Mouse (Mus musculus) embryonic facial prominence, embryonic 15.5 days (tissue): ENCODE results near the gene Wrnip1. TPM values are rescaled to one million over a fixed set of nuclear protein-coding genes. Genes with fewer than 3 reads are reported as not detected.
A peak's percentile ranks its signal among the peaks of the same experiment; 100 is the strongest.

Experiments
- ATAC-seq: fragments of 200-750 bp; cut with Nextera tagmentation; 2 replicates; pipeline ENCODE4 v1.8.0; 2017; ENCODE audit warnings: low read depth, moderate TSS enrichment; ENCODE audit not compliant: insufficient number of reproducible peaks, low FRiP score, low TSS enrichment
- H3K27ac ChIP-seq: fragments of 300-500 bp; sonication (generic); replicated peaks from 2 replicates; pipeline ENCODE4 v1.5.1; 2015; ENCODE audit warnings: mild to moderate bottlenecking, inconsistent platforms
- H3K27me3 ChIP-seq: fragments of 300-500 bp; sonication (generic); 2 replicates; pipeline ENCODE4 v1.6.1; 2015; ENCODE audit warnings: inconsistent platforms
- H3K36me3 ChIP-seq: fragments of 300-500 bp; sonication (generic); 2 replicates; pipeline ENCODE4 v1.6.1; 2015; ENCODE audit warnings: mild to moderate bottlenecking, inconsistent platforms
- H3K4me1 ChIP-seq: fragments of 300-500 bp; sonication (generic); 2 replicates; pipeline ENCODE4 v1.6.1; 2015; ENCODE audit warnings: inconsistent platforms
- H3K4me2 ChIP-seq: fragments of 300-500 bp; sonication (generic); replicated peaks from 2 replicates; pipeline ENCODE4 v1.6.1; 2015; ENCODE audit warnings: mild to moderate bottlenecking, inconsistent platforms
- H3K4me3 ChIP-seq: fragments of 300-500 bp; sonication (generic); replicated peaks from 2 replicates; pipeline ENCODE4 v1.5.1; 2015; ENCODE audit warnings: mild to moderate bottlenecking, inconsistent platforms
- H3K9ac ChIP-seq: fragments of 300-500 bp; sonication (generic); 2 replicates; pipeline ENCODE4 v1.6.1; 2015; ENCODE audit warnings: inconsistent platforms
- H3K9me3 ChIP-seq: fragments of 300-500 bp; sonication (generic); replicated peaks from 2 replicates; pipeline ENCODE4 v1.6.1; 2016; ENCODE audit warnings: inconsistent platforms
- WGBS: fragments of 180-500 bp; shearing (Covaris S2); methylation state at CpG from one replicate; pipeline ENCODE4 v1.1.7; 2015; 5-methylcytosine and 5-hydroxymethylcytosine counted together
- polyA plus RNA-seq: library from polyadenylated mRNA; unstranded; fragments of >200 nt; fragmentation: Nextera tagmentation; extraction: Ambion mirVana; gene quantifications from 2 replicates; pipeline ENCODE4 v1.2.1, GENCODE M21; 2015

The Wrnip1 gene
- 31.6 and 39.4 TPM in 2 replicates for polyA plus RNA-seq

DNA sequence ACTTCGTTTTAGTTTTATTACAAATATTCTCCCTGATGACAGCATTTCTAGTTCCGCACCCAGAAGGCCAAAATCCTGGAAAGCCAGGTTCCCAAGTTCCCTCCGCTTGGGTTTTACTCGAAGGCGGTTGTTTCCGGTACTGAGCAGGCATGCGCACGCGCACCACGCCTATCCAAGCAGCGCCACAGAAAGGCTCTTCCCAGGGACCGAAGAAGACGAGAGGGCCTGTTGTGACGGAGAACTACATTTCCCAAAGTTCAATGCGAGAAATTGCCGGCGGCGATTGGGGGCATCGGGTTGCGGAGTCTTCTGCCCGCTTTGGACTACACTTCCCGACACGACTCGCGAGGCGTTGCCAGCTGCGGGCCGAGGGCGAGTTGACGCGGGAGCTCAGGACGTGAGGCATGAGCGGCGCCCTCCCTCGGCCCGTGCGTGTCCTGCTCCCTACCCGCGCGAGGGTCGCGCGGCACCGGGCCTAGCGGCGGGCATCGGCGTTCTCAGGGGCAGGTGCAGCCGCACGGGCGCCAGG, at the start of gene Wrnip1:
TSS of gene Wrnip1 (plus strand) at position 346 of the 529 bp plus-strand sequence.
- Histone ChIP-seq H3K4me1 (peaks cover 21% of the 10 kb centered on the region), H3K9me3 (no peaks in the 10 kb centered on the region), H3K27me3 (no peaks in the 10 kb centered on the region), H3K4me3 (peak within 1 kb of the TSS; percentile 68), H3K27ac (peak within 1 kb of the TSS; percentile 86), H3K9ac (peak within 1 kb of the TSS; percentile 77), H3K36me3 (peaks cover 5% of the 10 kb centered on the region), H3K4me2 (peak within 1 kb of the TSS; percentile 71)
- WGBS, result under 1% methylated on average over 51 of the region's 51 CpGs
- peak; percentile 97 for ATAC-seq

DNA sequence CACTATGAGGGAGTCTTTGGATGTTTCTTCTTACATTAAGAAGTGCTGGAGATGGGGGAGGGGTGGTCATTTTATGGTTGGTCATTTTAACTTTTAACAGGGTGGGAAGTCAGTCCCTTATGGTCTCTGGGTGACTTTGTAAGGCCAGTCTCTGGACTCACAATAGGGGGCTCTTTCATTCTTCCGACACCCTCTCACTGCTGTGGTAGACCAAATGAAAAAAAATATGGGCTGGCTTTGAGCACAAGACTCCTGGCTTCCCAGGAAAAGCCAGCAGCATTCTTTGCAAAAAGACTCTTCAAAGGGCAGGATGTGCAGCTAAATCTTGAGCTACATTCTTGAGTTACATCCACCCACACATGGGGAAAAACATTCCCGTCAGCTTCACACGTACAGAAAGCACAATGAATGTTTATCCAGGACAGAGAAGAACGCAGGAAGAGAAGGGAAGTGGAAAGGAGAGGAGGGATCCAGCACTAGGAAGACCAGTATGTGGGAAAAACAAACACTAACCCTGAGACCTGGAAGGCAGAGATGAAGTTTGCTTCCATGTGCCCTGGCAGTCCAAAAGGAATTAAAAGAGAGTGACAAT, 49.7 kb upstream of the Wrnip1 start:
- H3K27ac ChIP-seq, result no peak overlapping the region
- no peak for ATAC-seq

DNA sequence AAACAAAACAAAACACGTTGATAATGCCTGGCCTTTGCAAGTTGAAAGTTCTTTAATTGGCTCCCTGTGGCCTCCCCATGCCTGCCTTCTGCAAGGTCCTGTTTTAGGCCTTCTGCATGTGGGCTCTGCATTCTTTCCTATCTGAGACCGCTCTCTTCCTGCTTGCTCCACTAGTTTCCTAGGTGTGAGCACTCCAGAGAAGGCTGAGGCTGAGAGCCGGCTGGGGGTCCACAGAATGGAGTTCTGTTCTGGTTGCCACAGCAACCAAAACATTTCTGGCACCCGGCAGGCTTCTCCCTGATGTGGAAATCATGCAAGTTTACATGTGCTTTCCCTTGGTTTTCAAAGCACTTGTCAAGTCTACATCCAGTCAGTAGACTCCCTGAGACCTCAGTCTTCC, 42.8 kb upstream of the Wrnip1 start:
- H3K4me2 ChIP-seq, result no peak overlapping the region
- H3K4me3 ChIP-seq, result no peak overlapping the region
- H3K36me3 ChIP-seq, result no peaks in the 10 kb centered on the region
- no peaks in the 10 kb centered on the region for H3K27me3 ChIP-seq
- H3K9me3 ChIP-seq, result no peaks in the 10 kb centered on the region
- H3K4me1 ChIP-seq, result no peaks in the 10 kb centered on the region
- no peak for ATAC-seq
- H3K27ac ChIP-seq, result no peak overlapping the region
- no peak overlapping the region for H3K9ac ChIP-seq
- WGBS, result 29% methylated on average over 4 of the region's 4 CpGs

More for the DNA sequence above, 49.7 kb upstream of the Wrnip1 start:
- no peak overlapping the region for H3K9ac ChIP-seq
- 13% methylated on average over 4 of the region's 4 CpGs for WGBS
- no peak overlapping the region for H3K4me2 ChIP-seq
- H3K27me3 ChIP-seq, result no peaks in the 10 kb centered on the region
- H3K9me3 ChIP-seq, result no peaks in the 10 kb centered on the region
- H3K4me3 ChIP-seq, result no peak overlapping the region
- H3K36me3 ChIP-seq, result no peaks in the 10 kb centered on the region
- no peaks in the 10 kb centered on the region for H3K4me1 ChIP-seq

DNA sequence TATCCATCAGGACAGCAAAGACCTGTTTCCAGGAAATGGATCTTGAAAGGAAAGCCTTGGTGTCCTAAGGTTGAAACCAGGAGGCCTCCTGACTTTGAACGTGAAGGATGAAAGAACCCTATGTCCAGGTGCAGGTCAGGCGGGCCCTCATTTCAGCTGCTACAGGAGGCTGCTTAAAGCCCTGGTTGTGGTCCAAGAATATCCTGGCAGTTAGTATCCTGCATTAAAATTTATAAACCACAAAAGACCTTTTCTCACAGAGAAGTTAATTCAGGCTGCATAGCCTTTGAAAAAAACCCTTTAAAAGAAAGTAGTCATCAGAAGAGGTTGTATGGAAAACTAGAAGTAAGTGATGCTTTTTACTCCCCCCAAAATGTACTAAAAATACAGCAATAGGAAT, 41.0 kb upstream of the Wrnip1 start:
- 73% methylated on average over 2 of the region's 2 CpGs for WGBS
- H3K4me3 ChIP-seq, result no peak overlapping the region
- H3K9ac ChIP-seq, result no peak overlapping the region
- H3K36me3 ChIP-seq, result no peaks in the 10 kb centered on the region
- H3K4me2 ChIP-seq, result no peak overlapping the region
- ATAC-seq, result no peak
- H3K27ac ChIP-seq, result no peak overlapping the region
- H3K9me3 ChIP-seq, result no peaks in the 10 kb centered on the region
- no peaks in the 10 kb centered on the region for H3K27me3 ChIP-seq
- H3K4me1 ChIP-seq, result no peaks in the 10 kb centered on the region

DNA sequence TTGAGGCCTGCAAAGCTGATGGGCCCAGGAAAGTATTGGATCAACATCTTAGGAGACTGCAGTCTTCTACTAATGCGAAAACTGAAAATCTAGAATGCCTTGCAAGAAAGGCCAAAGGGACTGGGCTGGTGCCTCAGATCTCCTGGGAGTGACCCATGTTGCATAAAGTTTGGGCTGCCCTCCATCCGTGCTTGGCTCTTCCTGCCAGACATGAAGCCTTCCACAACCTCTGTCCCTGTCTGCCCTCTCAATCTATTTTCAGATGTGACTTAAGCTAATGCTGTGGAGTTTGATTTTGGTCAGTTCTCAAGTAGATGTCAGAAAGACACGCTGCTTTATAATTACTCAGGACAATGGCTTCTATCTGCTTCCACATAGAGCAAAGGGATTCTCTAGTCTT, 38.7 kb upstream of the Wrnip1 start:
- Histone ChIP-seq H3K9me3 (no peaks in the 10 kb centered on the region), H3K36me3 (no peaks in the 10 kb centered on the region), H3K27ac (no peak overlapping the region), H3K4me3 (no peak overlapping the region), H3K9ac (no peak overlapping the region), H3K27me3 (no peaks in the 10 kb centered on the region), H3K4me2 (no peak overlapping the region), H3K4me1 (no peaks in the 10 kb centered on the region)
- no peak for ATAC-seq
- 75% methylated on average over 3 of the region's 3 CpGs for WGBS

DNA sequence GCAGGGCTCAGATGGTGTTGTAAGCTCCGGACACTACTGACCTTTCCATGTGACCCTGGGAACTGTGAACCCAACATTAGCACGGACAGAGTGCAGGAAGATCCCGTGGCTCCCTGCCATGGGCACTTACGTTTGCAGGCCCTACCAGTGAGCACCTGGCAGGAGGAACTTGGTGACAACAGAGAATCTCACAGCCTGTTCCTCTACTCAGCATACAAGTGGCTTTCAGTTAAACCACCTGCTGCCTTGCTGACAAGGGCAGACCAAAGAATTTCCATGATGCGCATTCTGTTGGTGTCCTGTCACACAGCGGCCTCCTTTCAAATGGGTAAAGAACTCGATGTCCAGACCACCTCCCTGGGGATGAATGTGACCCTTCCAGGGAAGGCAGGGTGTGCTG, 37.4 kb upstream of the Wrnip1 start:
- H3K4me2 ChIP-seq, result no peak overlapping the region
- H3K27me3 ChIP-seq, result no peaks in the 10 kb centered on the region
- no peaks in the 10 kb centered on the region for H3K4me1 ChIP-seq
- H3K9ac ChIP-seq, result no peak overlapping the region
- H3K27ac ChIP-seq, result no peak overlapping the region
- no peaks in the 10 kb centered on the region for H3K36me3 ChIP-seq
- 37% methylated on average over 7 of the region's 7 CpGs for WGBS
- no peak overlapping the region for H3K4me3 ChIP-seq
- ATAC-seq, result peak; percentile 43
- no peaks in the 10 kb centered on the region for H3K9me3 ChIP-seq

DNA sequence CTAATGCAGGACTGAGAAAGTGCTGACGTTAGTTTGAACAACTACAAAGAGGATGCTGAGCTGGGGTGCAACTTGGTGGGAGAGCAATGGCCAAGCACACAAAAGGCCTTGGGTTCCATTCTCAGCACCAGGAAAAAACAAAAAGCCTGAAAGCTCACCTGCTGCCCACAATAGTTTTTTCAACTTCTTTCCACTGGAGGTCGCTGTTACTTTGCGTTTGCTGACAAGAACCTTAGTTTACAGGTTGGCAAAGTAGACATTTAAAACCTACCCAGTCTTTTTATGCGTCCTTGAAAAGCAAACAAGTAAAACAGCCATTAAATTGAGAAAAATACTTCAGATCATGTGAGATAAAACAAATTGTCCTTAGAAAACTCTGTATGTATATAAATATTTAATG, 33.7 kb upstream of the Wrnip1 start:
- no peaks in the 10 kb centered on the region for H3K36me3 ChIP-seq
- no peak overlapping the region for H3K9ac ChIP-seq
- H3K4me1 ChIP-seq, result no peaks in the 10 kb centered on the region
- ATAC-seq, result no peak
- WGBS, result 11% methylated on average over 4 of the region's 4 CpGs
- H3K9me3 ChIP-seq, result no peaks in the 10 kb centered on the region
- no peaks in the 10 kb centered on the region for H3K27me3 ChIP-seq
- no peak overlapping the region for H3K4me2 ChIP-seq
- H3K4me3 ChIP-seq, result no peak overlapping the region
- H3K27ac ChIP-seq, result no peak overlapping the region

DNA sequence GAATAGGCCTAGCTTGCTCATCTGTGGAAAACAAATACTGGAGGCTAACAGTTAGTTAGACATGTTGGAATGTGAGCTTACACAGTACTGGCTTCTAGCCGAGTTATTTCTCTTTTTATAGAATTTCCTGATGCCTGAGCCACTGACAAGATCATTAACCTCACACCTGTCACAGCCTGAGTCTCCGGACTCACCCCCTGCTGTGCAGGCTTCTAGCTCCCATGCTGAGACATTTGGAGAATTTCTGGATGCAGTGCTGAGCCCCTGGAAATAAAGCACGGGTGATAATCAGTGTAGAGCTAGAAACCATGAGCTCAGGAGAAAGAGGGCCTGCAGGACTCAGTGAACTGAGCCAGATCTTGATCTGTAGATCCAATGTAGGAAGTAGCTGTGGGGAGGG, 31.9 kb upstream of the Wrnip1 start:
- Histone ChIP-seq H3K27me3 (no peaks in the 10 kb centered on the region), H3K27ac (no peak overlapping the region), H3K4me1 (no peaks in the 10 kb centered on the region), H3K4me3 (no peak overlapping the region), H3K4me2 (no peak overlapping the region), H3K9me3 (no peaks in the 10 kb centered on the region), H3K36me3 (no peaks in the 10 kb centered on the region), H3K9ac (no peak overlapping the region)
- peak; percentile 39; the same call in 1 of the 2 replicates for ATAC-seq
- 19% methylated on average over 3 of the region's 3 CpGs for WGBS

DNA sequence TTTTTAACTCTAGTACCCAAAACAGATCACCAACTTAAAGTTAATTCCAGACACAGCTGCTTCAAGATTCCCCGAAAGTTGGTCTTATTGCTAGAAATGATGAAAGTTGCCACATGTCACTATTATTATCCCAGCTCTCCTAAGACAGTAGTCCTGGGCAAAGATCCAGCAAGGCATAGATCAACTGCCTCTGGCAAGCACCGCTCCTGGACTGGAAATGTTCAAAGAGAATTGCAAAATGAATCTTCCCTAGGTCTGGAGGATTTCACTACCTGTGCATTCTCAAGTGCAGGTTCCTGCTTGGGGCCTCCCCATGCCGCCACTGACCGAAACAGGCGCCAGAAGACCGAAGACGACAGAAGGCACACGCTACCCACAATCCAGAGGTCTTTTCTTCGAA, 25.9 kb upstream of the Wrnip1 start:
- Histone ChIP-seq H3K4me3 (0 out of 2 replicates have a peak overlapping the region, but pooled peaks have one; percentile 0), H3K27me3 (no peaks in the 10 kb centered on the region), H3K9ac (no peak overlapping the region), H3K36me3 (no peaks in the 10 kb centered on the region), H3K4me2 (no peak overlapping the region), H3K27ac (no peak overlapping the region; the same call in 1 of the 2 replicates), H3K4me1 (peaks cover 6% of the 10 kb centered on the region; the same call in 1 of the 2 replicates), H3K9me3 (no peaks in the 10 kb centered on the region)
- ATAC-seq, result no peak
- 76% methylated on average over 9 of the region's 9 CpGs for WGBS

DNA sequence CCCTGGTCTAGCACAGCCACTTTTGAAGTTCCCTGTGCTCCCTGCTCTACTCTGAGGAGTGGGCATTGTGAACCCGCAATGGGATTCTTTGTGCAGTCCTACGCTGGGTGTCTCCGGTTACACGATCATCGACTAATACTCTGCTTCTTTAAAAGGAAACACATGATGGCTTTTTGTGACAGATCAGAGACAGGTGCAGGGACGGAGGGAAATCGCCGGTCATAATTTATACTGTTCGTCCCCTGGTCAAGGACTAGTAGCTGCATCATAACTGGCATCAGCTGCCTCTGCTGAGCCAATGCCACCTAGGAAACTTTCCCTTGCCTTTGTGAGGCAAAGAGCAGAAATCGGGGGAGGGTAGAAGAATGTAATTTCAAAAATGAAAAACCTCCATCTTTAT, 25.5 kb upstream of the Wrnip1 start:
- no peaks in the 10 kb centered on the region for H3K36me3 ChIP-seq
- no peak overlapping the region for H3K27ac ChIP-seq
- no peak overlapping the region for H3K9ac ChIP-seq

DNA sequence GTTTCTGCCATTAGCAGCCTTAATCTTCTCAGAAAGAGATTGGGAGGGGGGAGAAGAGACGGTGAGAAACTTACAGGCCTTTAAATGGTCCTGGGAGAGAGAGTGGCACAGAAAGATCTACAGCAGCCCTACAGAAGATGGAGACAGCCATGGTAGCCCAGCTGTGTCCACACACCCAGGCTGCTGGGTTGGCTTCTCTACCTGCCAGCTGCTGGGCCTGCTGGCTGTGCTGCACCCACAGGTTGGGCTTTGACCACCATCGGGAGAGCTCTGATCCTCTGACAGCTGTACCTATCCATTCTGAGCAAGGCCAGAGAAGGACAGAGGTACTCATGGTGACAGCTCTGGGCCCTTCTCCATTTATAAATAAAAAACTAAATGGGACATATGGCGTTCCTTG, 23.0 kb upstream of the Wrnip1 start:
- no peaks in the 10 kb centered on the region for H3K9me3 ChIP-seq
- no peak overlapping the region for H3K4me3 ChIP-seq
- no peak overlapping the region for H3K27ac ChIP-seq
- no peak for ATAC-seq
- no peak overlapping the region for H3K4me2 ChIP-seq
- WGBS, result 64% methylated on average over 3 of the region's 3 CpGs
- peaks cover 6% of the 10 kb centered on the region; the same call in 1 of the 2 replicates for H3K4me1 ChIP-seq
- no peak overlapping the region for H3K9ac ChIP-seq
- H3K27me3 ChIP-seq, result no peaks in the 10 kb centered on the region
- H3K36me3 ChIP-seq, result no peaks in the 10 kb centered on the region

More for the DNA sequence above, 25.5 kb upstream of the Wrnip1 start:
- H3K4me1 ChIP-seq, result peaks cover 6% of the 10 kb centered on the region; the same call in 1 of the 2 replicates
- no peak overlapping the region for H3K4me3 ChIP-seq
- H3K9me3 ChIP-seq, result no peaks in the 10 kb centered on the region
- 45% methylated on average over 10 of the region's 10 CpGs for WGBS
- no peaks in the 10 kb centered on the region for H3K27me3 ChIP-seq
- 0 out of 2 replicates have a peak, but pooled peaks have one; percentile 43 for ATAC-seq
- no peak overlapping the region for H3K4me2 ChIP-seq

DNA sequence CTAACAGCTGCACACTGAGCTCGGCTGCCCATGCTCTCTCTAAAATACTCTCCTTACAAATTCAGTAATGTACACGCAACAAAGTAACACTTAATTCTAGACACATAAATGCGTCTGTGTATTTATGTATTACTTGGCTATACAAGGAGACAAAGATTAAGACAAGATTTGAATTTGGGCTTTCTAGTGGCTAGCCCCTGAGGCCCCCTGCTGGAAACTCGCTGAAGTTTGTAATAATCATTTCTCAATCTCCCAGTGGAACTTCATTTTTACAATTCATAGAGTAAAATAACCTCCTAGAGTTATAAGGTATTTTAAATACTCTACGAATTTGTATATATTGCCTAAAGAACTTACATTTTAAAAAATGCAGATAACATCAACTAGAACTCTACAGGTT, 18.8 kb upstream of the Wrnip1 start:
- no peak overlapping the region for H3K4me2 ChIP-seq
- H3K27me3 ChIP-seq, result no peaks in the 10 kb centered on the region
- no peak overlapping the region for H3K27ac ChIP-seq
- no peaks in the 10 kb centered on the region for H3K9me3 ChIP-seq
- ATAC-seq, result no peak
- H3K4me3 ChIP-seq, result no peak overlapping the region
- H3K9ac ChIP-seq, result no peak overlapping the region
- H3K36me3 ChIP-seq, result no peaks in the 10 kb centered on the region
- 50% methylated on average over 5 of the region's 5 CpGs for WGBS
- no peaks in the 10 kb centered on the region for H3K4me1 ChIP-seq
